Mouse (Mus musculus) embryo, embryonic 11 days (tissue): ENCODE measurements around the gene Hhex.
A peak's percentile ranks its signal among the peaks of the same experiment; 100 is the strongest.

Experiments
- DNase-seq: peaks from one replicate; pipeline ENCODE4 v3.0.0-alpha.2; 2015

The Hhex gene

DNA sequence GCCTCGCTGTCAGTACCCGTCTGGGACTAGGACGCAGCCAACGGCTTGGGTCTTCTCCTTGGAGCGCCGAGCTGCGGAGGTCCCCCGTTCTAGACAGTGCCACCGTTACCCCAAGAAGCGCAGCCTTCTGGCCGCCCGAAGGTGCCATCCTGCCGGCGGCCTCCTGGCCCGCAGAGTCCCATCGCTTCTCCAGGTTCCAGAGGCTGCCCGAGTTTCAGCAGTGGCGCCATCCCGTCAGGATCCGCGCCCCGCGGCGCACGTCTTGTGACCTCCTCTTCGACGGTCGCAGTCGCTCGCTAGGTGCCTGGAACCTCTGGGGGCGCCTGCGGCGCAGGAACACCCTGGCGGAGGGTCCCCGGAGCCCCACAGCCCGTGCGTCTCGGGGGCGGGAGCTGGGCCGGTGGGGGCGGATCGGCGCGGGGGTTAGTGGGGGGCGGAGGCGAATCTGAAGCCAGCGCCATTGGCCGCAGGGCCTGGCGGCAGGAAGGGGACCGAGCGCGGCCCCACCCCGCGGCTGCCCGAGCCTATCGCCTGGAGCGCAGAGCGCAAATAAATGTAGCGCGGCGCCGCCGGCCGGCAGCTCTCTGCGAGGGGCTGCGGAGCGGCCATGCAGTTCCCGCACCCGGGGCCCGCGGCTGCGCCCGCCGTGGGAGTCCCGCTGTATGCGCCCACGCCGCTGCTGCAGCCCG is at the start of gene Hhex:
TSS of gene Hhex (plus strand) at position 548 of the 689 bp plus-strand sequence.
- DNase-seq = peak; percentile 76

DNA sequence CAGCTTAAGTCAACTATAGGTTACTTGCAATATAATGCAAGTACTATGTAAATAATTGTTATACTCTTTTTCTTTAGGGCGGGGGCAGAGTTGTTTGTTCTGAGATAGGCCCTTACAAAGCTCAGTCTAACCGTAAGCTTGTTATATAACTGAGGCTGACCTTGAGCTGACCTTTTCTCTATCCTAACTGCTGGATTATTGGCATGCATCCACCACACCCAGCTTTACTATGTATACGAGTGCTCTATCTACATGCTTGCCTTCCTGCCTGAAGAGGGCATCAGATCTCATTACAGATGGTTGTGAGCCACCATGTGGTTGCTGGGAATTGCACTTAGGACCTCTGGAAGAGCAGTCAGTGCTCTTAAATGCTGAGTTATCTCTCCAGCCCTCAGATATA is 48.5 kb upstream of the Hhex start:
- no peak for DNase-seq

DNA sequence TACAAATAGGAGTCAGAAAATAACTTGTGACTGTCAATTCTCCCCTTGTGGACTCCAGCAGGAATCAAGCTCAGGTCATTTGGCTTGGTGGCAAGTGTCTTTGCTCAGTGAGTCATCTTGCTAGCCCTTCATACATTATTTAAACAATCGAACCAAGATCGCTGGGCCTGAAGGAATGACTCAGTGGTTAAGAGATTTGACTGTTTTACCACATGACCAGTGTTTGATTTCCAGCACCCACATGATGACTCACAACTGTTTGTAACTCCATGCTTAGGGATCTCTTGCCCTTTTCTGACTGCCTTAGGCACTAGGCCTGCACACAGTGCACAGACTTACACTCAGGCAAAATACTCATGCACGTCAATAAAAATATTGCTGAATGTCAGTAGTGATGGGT is 42.7 kb upstream of the Hhex start:
- no peak for DNase-seq

DNA sequence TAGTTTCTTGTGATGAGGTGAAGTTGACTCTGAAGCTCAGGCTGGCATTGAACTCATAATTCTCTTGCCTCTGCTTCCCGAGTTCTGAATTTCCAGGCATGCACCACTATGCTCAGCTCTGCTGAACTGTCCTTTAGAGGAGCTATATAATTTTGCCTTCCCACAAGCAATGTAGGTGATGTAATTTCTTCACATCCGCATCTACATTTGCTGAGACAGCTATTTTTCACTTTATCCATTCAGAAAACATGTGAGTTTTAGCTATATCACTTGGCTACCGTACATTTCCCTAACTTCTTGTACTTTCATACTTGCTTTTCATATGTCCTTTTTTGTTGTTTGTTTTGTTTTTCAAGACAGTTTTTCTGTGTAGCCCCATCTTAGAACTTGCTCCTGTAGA is 38.3 kb upstream of the Hhex start:
- DNase-seq = no peak

DNA sequence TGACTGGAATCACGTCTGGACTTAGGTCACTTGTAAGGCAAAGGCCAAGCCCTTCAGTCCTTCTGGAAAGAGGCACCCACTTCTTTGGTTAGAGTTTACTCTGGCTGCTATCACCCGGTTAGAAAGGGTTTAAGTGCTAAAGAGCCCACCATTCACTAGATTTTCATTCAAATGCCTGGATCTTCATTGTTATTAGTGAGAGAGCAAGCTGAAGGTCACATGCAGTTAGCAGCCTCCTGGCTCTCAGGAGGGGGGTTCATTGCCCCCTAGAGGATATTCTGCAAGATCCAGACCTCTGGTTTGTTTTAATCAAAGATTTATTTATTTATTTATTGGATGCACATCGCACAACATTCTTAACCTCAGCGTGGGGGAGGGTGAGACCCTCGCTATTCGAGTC is 33.7 kb upstream of the Hhex start:
- no peak for DNase-seq

DNA sequence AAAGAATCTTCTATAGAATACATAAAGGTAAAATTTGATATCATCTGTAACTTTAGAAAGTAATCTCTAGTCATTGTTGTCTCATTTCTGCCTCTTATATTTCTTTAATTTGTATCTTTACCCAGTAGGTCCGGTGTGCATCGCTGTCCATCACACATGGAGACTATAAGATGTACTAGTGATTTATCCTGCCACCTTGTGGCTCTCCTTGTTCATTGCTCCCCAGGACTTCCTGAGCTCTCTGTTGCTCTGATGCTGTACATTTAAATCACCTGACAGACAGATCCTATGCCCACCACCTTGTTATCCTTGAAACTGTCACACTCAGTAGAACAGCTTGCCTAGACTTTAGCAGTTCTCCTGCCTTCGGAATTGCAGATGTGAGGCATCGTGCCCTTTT is 16.3 kb upstream of the Hhex start:
- DNase-seq = peak; percentile 28

DNA sequence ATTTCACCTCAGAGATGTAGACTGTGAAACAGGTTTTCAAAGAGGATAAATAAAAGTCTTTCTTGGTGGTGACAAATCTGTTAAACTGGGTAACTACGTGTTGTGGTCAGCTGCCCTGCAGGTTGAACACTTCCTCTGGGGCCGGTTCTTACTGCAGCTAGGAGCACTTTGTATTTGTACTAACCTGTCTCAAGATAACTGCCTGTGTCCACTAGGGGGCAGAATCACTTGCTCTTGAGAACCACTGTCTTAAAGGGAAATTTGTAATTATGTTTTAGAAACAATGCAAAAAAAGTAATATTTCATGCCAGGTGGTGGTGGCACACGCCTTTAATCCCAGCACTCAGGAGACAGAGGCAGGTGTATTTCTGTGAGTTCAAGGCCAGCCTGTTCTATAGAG is 15.0 kb upstream of the Hhex start:
- peak; percentile 75 for DNase-seq

DNA sequence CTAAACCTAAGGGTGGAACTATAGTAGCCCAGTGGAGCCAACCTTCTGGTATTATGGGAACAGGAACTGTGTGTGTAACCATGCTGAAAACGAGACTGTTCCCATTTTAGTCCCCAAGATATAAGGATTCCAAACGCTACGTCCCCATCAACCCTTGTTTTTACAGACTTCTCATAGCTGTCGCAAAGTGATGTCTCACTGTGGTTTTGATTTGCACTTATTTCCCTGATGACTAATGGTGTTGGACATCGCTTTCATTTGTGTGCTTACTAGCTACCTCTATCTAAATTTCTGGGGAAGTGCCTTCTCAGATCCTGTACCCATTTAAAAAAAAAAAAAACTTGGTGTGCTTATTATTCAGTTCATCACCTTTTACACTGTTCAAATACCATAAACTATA is 6.0 kb upstream of the Hhex start:
- no peak for DNase-seq

DNA sequence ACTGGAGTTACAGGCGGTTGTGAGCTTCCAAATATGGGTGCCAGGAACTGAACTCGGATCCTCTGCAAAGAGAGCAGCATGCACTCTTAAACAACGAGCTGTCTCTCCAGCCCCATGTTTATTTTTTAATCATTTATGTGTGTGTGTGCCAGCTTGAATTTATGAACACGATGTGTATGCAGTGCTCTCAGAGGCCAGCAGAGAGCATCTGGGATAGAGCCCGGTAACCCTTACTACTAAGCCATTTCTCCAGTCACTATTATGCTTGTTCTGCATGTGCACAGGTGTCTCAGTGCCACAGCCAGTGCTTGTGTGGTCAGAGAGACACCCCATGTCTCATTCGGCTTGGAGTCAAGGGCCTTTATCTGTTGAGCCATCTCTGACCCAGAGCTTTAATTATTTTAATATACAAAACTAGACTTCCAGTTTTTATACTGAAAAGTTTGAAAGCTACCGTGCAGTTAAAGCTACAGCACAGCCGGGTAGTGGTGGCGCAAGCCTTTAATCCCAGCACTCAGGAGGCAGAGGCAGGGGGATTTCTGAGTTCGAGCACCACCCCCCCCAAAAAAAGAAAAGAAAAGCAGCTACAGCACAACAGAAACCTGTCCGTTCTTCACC is 3.4 kb upstream of the Hhex start:
- no peak for DNase-seq

DNA sequence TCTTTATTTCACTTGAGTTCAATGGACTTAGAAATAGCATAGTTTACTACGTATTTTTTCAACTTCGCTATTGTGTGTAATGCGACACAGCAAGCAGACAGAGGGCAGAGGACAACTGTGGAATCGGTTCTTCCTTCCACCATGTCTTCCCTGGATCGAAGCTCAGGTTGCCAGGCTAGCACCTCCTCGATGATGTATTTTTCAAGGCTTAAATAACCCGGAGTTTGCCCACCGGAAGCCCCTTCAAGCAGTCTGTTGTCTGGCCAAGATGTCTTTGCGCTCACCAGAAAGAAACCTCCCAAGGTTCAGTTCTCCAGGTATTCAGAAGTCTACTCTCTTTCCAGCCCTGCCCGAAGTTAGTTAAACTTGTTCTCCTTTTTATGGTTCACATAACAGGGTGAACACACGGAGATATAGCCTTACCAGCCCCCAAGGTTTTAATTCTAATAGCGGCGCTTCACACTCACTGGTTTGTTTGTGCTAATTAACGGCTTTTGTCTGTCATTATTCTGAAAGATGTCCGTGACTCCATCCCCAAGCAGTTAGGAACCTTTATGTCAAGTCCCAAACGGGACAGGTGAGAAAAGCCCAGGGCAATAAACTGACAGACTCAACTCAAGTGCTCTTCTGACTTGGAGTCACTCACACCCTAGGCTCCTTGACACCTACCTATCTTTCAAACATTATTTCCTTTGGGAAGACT is 1.6 kb upstream of the Hhex start:
- DNase-seq = peak; percentile 7

DNA sequence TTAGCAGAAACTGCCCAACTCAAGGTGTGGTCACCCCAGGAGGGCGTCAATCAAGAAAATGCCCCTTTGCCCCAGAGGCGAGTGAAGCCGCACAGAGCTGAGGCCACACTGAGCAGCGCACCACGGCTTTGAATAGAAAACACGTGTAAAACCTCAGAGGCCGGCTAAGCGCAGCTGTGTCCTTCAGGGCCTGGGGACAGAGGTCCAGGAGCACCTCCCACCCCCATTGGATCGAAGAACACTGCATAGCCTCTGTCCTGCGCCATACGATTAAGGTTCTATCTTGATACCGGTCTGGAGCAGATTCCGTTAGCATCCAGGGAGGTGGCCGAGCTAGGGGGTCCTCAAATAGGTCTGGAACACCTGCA is 731 bp upstream of the Hhex start:
- peak; percentile 55 for DNase-seq

DNA sequence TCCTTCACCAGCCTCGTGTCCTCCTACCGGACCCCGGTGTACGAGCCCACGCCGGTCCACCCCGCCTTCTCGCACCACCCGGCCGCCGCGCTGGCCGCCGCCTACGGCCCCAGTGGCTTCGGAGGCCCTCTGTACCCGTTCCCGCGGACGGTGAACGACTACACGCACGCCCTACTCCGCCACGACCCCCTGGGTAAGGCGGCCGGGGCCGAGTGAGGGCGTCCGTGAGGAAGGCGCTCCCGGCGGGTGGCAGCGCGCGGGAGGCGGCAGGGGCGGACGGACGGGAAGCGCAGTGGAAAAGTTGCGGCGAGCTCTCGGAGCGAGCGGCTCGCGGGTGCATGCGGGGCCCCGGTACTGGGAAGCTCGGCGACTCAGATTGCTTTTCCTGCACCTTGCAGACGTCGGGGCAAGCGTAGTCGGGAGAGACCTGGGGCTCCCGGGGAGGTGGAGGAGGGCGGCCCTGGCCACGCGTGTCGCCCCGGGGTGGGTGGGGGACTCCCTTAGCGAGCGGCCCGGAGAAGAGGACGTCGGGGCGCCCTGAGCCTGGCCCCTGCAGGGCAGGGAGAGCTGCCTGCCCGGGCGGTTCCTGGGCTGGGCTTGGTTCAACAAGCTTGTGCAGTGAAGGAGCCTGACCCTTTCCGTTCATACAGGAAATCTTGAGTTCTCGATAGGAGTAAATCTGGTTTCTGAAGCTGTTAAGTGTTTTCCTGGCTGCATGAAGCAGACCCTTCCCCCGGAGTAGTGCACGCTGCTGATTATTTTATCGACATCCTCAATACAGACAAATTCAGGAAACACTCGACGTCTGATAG is 637 bp downstream of the Hhex start:
- peak; percentile 49 for DNase-seq

DNA sequence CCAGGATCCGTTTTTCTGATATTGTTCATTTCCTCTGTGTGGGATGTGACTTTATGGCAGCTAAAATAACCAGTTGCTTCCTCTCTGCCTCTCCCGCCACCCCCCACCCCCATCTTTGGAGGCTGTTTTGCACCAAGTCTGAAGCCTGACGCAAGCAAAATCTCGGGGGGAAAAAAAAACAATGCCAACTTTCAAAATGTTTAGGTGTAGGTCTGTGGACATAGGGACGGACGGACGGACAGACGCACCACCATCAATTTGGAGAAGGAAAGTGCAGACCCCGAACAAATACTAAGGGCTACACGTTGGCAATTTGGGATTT is 1.2 kb downstream of the Hhex start:
- no peak for DNase-seq

DNA sequence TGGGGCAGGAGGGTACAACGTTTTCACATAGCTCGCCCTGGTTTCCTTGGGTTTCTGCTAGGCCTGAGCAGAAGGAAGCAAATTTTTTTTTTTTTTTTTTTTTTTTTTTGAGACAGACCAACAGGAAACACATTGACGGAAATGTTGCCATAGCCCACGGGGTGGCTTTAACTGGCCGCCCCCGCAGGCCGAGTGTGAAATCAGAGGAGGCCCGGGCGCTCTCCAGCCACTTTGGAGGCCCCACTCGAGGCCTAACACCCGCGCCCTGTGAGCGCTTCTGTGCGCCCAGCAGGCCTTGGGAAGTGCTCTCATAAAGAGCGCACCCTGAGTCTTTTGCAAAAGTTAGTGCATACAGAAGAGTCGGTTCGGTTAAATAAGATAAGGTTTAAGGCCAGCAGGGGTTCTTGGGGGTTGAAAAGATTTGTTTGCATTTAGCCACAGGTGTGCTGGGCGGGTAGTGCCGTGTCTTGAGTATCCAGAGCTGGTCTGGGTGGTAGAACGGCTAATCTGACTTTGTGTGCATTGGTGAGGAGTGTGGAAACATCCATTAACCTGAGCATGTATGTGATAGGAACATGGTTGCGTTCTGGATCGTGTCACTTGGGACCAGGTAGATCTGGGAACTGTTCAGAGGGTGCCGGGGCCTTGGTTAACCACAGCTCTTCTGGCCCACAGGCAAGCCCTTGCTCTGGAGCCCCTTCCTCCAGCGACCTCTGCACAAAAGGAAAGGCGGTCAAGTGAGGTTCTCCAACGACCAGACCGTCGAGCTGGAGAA is 2.1 kb downstream of the Hhex start:
- DNase-seq = peak; percentile 43

DNA sequence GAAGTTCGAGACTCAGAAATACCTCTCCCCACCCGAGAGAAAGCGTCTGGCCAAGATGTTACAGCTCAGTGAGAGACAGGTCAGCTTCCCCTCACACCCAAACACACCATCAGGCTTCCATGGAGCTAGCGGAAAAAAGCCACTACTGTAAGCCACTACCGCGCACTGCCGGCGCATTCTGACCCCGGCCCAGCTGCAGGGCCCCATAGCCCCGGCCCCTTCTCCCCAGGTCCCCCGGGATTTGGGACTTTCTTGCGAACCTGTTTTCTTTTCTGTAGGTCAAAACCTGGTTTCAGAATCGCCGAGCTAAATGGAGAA is 2.6 kb downstream of the Hhex start:
- DNase-seq = peak; percentile 29

DNA sequence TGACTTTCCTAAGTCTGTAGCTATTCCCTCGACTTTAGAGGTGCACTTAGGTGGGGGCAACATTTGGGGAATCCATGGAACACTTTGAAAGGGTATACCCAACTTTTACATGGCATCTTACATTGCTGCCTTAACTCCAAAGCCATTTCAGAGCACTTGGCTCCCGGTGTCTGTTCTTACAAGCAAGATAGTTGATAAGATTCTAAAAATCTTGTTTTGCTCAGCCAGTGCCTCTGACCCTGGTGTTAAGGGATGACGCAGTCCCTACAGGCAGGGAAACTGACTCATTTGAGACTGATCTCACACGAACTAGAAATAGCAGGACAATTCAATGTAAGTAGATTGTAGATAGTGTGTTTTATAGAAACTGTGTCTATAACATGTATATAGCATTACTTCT is 5.6 kb downstream of the Hhex start:
- DNase-seq = no peak

DNA sequence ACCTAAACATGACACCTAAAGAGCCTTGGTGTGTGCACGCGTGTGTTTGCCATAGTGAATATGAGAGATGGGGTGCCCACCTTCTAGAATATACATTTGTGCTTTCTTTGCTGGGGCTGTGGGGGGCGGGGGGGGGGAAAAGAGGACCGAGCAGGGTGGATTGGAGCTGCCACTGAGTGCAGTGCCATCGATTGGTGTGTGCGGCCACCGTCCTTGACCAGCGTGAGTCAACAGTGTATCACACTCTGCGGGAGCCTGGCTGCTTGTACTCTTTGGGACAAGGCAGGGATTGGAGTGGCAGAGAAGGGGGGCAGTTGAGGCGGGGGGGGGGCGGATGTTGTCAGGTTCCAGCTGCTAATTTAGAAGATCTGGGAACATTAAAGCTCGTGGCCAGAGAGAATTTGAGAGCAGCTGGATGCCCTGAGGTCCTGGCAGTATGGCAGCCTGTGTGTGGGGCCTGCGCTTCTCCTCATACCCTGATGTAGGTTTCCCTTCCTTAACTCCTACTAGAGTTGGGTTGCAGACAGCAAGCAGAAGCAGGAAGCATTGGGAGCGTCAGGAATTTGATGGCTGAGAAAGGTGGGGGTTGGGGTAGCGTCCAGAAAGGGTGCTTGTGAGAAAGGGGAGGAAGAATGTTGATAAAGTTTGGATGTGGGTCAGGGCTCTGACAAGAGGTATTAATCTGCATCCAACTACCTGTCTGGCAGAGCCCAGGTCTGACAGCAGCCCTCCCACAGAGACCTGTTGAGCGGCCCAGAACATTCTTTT is 6.3 kb downstream of the Hhex start:
- no peak for DNase-seq

DNA sequence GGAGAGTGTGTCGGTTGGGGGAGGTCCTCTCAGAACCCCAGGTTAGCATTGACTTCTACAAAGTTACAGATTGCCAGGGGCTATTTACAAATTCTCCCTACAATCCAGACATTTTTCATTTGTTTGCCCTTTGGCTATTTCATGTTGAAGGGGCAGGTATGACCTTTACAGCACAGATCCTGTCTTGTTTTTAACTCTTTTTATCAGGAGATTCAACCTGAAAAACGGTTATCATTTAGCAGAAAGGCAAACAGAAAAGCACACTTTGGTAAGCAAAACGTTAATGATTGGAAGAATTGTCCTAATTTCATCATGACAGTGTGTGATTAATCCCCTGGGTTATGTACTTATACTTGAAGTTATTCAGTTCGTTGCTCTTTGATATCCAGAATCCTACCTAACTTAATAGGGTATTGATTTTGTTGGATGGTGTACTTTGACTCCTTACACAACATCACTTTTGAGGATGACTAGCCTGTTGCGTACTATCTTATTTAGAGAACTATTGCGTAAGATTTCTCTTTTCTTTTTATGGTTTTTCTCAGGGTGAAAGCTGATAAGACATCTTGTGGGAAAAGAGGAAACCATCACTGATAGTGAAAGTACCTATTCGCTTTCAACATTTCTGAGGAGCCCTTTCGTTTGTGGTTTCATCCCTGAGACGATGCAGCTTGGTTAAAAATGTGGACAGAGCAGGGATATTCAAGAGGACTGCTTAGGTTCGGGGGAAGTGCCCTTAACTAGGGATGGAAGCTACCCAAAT is 8.1 kb downstream of the Hhex start:
- no peak for DNase-seq

DNA sequence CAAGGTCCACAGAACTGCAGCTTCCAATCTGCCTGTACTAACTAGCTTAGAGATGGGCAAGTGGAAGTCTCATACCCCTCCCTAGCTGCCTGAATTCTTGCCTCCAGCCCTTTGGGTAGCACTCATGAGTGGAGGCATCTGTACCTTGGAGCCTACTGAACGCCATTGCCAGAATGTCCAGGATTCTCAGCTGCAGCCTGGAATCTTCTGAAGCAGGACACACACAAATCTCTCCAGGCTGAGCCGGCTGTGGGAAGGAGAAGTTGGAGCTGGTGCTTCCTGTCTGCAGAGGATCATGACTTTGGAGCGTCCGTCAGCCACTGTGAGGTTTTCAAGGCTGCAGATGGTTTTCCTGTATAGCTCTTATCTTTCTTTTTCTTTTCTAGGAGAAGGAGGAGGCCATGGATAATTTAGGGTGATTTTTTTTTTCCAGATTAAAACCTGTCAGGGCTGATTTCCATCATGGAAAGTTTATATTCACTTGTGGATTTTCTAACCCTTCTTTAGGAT is 9.1 kb downstream of the Hhex start:
- DNase-seq = no peak

DNA sequence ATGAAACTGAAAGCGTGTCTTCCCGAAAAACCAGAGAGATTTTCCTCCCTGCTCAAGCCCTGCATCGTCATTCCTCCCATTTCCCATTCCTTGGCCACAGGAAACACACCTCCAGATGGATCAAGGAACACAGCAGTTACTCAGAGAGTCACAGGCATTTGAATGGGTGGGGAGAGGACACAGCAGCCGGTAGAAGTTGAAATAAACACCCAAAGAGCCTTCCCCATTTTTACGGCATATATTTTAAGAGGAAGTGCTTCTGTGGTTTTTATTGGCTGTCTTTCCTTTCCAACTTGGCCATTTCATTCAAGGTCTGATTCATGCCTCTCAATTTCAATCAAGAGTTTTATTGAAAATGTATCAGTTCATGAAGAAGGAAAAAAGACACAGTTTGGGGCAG is 13.6 kb downstream of the Hhex start:
- DNase-seq = no peak

DNA sequence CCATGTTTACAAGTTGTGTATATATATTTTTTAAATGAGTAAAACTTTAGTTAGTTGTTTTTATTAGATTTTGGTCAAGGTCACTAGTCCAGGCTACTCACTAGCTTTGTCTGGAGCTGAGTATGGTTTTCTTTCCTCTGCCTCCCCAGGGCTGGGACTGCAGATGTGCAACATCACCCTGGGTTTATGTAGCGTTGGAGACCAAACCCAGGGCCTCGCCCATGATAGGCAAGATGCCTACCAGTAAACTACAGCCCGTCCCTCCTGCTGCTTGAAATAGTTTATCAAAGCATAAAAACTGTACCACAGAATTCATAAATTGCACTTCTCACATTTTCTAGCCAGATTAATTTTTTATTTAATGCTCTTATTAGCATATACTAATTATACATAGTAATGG is 14.6 kb downstream of the Hhex start:
- no peak for DNase-seq
